22 mouse cellular contexts compared by ENCODE assay signal in genomic region chr13:97986691-97987090, GRCm38 (mm10).
DNase-seq lines count a peak whose midpoint lies in the region; ATAC-seq and TF ChIP-seq lines count a peak whose summit lies in the region.
"Had no signal": no experiment of that assay in that cellular context is flagged by ENCODE, and none has a peak within 500 bp of the region (broad histone marks: within the 10 kb centered on the region; RNA-seq: fewer than 3 reads in every experiment).

No protein-coding gene starts in this region.

- no peak overlapping the region for H3K9ac ChIP-seq in forebrain, postnatal 0 days
- H3K9ac ChIP-seq in forebrain, embryonic 16.5 days (replicated peaks; ENCODE audit: low read depth, low read length), result no peak overlapping the region
- no peak overlapping the region for H3K9ac ChIP-seq in heart, postnatal 0 days (replicated peaks; ENCODE audit: low read depth, low read length)
- H3K9ac ChIP-seq in heart, embryonic 11.5 days (ENCODE audit: low read depth, low read length), result no peak overlapping the region
- H3K9ac ChIP-seq: embryonic facial prominence, embryonic 12.5 days; embryonic facial prominence, embryonic 15.5 days; heart, embryonic 13.5 days; hindbrain, embryonic 12.5 days; hindbrain, embryonic 15.5 days had no signal

- ATAC-seq in forebrain, postnatal 0 days, result peak; percentile 32; the same call in 1 of the 2 replicates
- ATAC-seq in forebrain, embryonic 16.5 days, result no peak
- peak; percentile 36; the same call in 1 of the 2 replicates for ATAC-seq in heart, postnatal 0 days (ENCODE audit: insufficient read depth, low read depth)
- no peak for ATAC-seq in heart, embryonic 11.5 days (replicated peaks; ENCODE audit: insufficient number of reproducible peaks, low FRiP score, low TSS enrichment)
- ATAC-seq: forebrain, embryonic 14.5 days; Patski had no signal

- no peak overlapping the region for H3K27ac ChIP-seq in forebrain, postnatal 0 days (ENCODE audit: low read depth, low read length)
- no peak overlapping the region for H3K27ac ChIP-seq in forebrain, embryonic 16.5 days (ENCODE audit: low read length)
- no peak overlapping the region for H3K27ac ChIP-seq in heart, postnatal 0 days (ENCODE audit: low read depth)
- no peak overlapping the region for H3K27ac ChIP-seq in heart, embryonic 11.5 days (ENCODE audit: low read depth, low read length)
- H3K27ac ChIP-seq: embryonic facial prominence, embryonic 12.5 days; embryonic facial prominence, embryonic 15.5 days; heart, embryonic 13.5 days; hindbrain, embryonic 12.5 days; hindbrain, embryonic 15.5 days had no signal

- no peaks in the 10 kb centered on the region for H3K36me3 ChIP-seq in forebrain, postnatal 0 days (ENCODE audit: insufficient read depth)
- no peaks in the 10 kb centered on the region for H3K36me3 ChIP-seq in forebrain, embryonic 16.5 days (ENCODE audit: control insufficient read depth, insufficient read depth)
- no peaks in the 10 kb centered on the region for H3K36me3 ChIP-seq in heart, postnatal 0 days (replicated peaks; ENCODE audit: control insufficient read depth, insufficient read depth, low read length)
- H3K36me3 ChIP-seq in heart, embryonic 11.5 days (ENCODE audit: control insufficient read depth, insufficient read depth, low read length), result no peaks in the 10 kb centered on the region
- H3K36me3 ChIP-seq: embryonic facial prominence, embryonic 12.5 days; embryonic facial prominence, embryonic 15.5 days; heart, embryonic 13.5 days; hindbrain, embryonic 12.5 days; hindbrain, embryonic 15.5 days had no signal

- no peak overlapping the region for H3K4me2 ChIP-seq in forebrain, postnatal 0 days (ENCODE audit: low read depth)
- H3K4me2 ChIP-seq in forebrain, embryonic 16.5 days (ENCODE audit: low read length), result no peak overlapping the region
- H3K4me2 ChIP-seq in heart, postnatal 0 days (ENCODE audit: low read depth, low read length), result no peak overlapping the region
- no peak overlapping the region for H3K4me2 ChIP-seq in heart, embryonic 11.5 days
- H3K4me2 ChIP-seq: embryonic facial prominence, embryonic 12.5 days; embryonic facial prominence, embryonic 15.5 days; heart, embryonic 13.5 days; hindbrain, embryonic 12.5 days; hindbrain, embryonic 15.5 days had no signal

- H3K27me3 ChIP-seq in forebrain, postnatal 0 days (ENCODE audit: insufficient read depth, low read length), result no peaks in the 10 kb centered on the region
- H3K27me3 ChIP-seq in forebrain, embryonic 16.5 days (replicated peaks; ENCODE audit: control insufficient read depth, insufficient read depth, low read length), result no peaks in the 10 kb centered on the region
- no peaks in the 10 kb centered on the region for H3K27me3 ChIP-seq in heart, postnatal 0 days (ENCODE audit: control insufficient read depth, insufficient read depth, low read length)
- H3K27me3 ChIP-seq in heart, embryonic 11.5 days (ENCODE audit: control insufficient read depth, insufficient read depth, low read length), result no peaks in the 10 kb centered on the region
- H3K27me3 ChIP-seq: embryonic facial prominence, embryonic 12.5 days; embryonic facial prominence, embryonic 15.5 days; heart, embryonic 13.5 days; hindbrain, embryonic 12.5 days; hindbrain, embryonic 15.5 days; Patski had no signal

- no peaks in the 10 kb centered on the region for H3K4me1 ChIP-seq in forebrain, postnatal 0 days (ENCODE audit: insufficient read depth)
- peaks cover 1% of the 10 kb centered on the region; the same call in 1 of the 2 replicates for H3K4me1 ChIP-seq in forebrain, embryonic 16.5 days (replicated peaks; ENCODE audit: control insufficient read depth, insufficient read depth, low read length)
- no peaks in the 10 kb centered on the region for H3K4me1 ChIP-seq in heart, postnatal 0 days (ENCODE audit: control insufficient read depth, insufficient read depth)
- H3K4me1 ChIP-seq in heart, embryonic 11.5 days (ENCODE audit: control insufficient read depth, insufficient read depth, low read length), result peaks cover 7% of the 10 kb centered on the region; the same call in 1 of the 2 replicates
- H3K4me1 ChIP-seq: hindbrain, embryonic 15.5 days had no signal

- no peaks in the 10 kb centered on the region for H3K9me3 ChIP-seq in forebrain, postnatal 0 days (ENCODE audit: low read length)
- no peaks in the 10 kb centered on the region for H3K9me3 ChIP-seq in forebrain, embryonic 16.5 days (ENCODE audit: control insufficient read depth, low read length)
- no peaks in the 10 kb centered on the region for H3K9me3 ChIP-seq in heart, postnatal 0 days (replicated peaks; ENCODE audit: control insufficient read depth, low read length)
- no peaks in the 10 kb centered on the region for H3K9me3 ChIP-seq in heart, embryonic 11.5 days (replicated peaks; ENCODE audit: control insufficient read depth, low read length)
- H3K9me3 ChIP-seq: embryonic facial prominence, embryonic 12.5 days; embryonic facial prominence, embryonic 15.5 days; heart, embryonic 13.5 days; hindbrain, embryonic 12.5 days; hindbrain, embryonic 15.5 days had no signal

- TF ChIP-seq CTCF in forebrain, postnatal 0 days (IDR thresholded peaks at IDR 0.05; ENCODE audit: low read depth), result no peak
- TF ChIP-seq CTCF in heart, postnatal 0 days (IDR thresholded peaks at IDR 0.05; ENCODE audit: low read depth), result no peak

- DNase-seq in forebrain, postnatal 0 days, result peak; percentile 51
- no peak for DNase-seq in heart, postnatal 0 days (ENCODE audit: low spot score)
- peak; percentile 35 for DNase-seq in retina, embryonic 14.5 days (ENCODE audit: low spot score)
- no peak for DNase-seq in gastrocnemius, adult 18-20 months (ENCODE audit: low spot score)
- no peak for DNase-seq in spleen, postnatal 36 days (ENCODE audit: low spot score in 2 of 2)
- DNase-seq: adrenal gland, postnatal 10 days; adrenal gland, postnatal 36 days; cerebellum, adult 11 months; cerebellum, adult 2 months; cerebellum, adult 9-11 months; cerebellum, postnatal 25 days; gastrocnemius, postnatal 10 days; gastrocnemius, postnatal 36 days had no signal

- 67% methylated on average over 6 of the region's 6 CpGs for WGBS in forebrain, postnatal 0 days
- 86% methylated on average over 6 of the region's 6 CpGs for WGBS in forebrain, embryonic 16.5 days
- 70% methylated on average over 6 of the region's 6 CpGs for WGBS in heart, postnatal 0 days
- 80% methylated on average over 6 of the region's 6 CpGs for WGBS in heart, embryonic 11.5 days (ENCODE audit: insufficient replicate concordance)

- H3K4me3 ChIP-seq in forebrain, postnatal 0 days (ENCODE audit: low read depth, low read length), result no peak overlapping the region
- no peak overlapping the region for H3K4me3 ChIP-seq in forebrain, embryonic 16.5 days (replicated peaks; ENCODE audit: low read length)
- H3K4me3 ChIP-seq in heart, postnatal 0 days (ENCODE audit: low read depth, low read length), result no peak overlapping the region
- no peak overlapping the region for H3K4me3 ChIP-seq in heart, embryonic 11.5 days (ENCODE audit: low read depth, low read length)
- H3K4me3 ChIP-seq: embryonic facial prominence, embryonic 12.5 days; embryonic facial prominence, embryonic 15.5 days; heart, embryonic 13.5 days; hindbrain, embryonic 12.5 days; hindbrain, embryonic 15.5 days had no signal

- TF ChIP-seq EP300 in heart, postnatal 0 days (IDR thresholded peaks at IDR 0.05; ENCODE audit: low read depth), result no peak

Comparison
In these comparisons a context has a peak if more than half of its experiments do, and no peak if none do; other contexts are left out.
1. ATAC-seq: peak in forebrain, postnatal 0 days (single experiment) and heart, postnatal 0 days (single experiment); none in forebrain, embryonic 16.5 days (single experiment) and heart, embryonic 11.5 days (single experiment).
2. DNase-seq: peak in forebrain, postnatal 0 days (single experiment) and retina, embryonic 14.5 days (single experiment); none in heart, postnatal 0 days (single experiment), gastrocnemius, adult 18-20 months (single experiment) and spleen, postnatal 36 days (0 of 2).